Mouse (Mus musculus) thymus, postnatal 14 days (tissue): ENCODE measurements at regions not wholly inside any gene's neighbourhood (a gene's known extent, or its start where the extent isn't known, plus 50 kb on each side); places are given as distances from the start of the nearest gene placed in this dataset.

Experiments
- DNase-seq: peaks from one replicate; pipeline ENCODE4 v3.0.0; 2021

DNA sequence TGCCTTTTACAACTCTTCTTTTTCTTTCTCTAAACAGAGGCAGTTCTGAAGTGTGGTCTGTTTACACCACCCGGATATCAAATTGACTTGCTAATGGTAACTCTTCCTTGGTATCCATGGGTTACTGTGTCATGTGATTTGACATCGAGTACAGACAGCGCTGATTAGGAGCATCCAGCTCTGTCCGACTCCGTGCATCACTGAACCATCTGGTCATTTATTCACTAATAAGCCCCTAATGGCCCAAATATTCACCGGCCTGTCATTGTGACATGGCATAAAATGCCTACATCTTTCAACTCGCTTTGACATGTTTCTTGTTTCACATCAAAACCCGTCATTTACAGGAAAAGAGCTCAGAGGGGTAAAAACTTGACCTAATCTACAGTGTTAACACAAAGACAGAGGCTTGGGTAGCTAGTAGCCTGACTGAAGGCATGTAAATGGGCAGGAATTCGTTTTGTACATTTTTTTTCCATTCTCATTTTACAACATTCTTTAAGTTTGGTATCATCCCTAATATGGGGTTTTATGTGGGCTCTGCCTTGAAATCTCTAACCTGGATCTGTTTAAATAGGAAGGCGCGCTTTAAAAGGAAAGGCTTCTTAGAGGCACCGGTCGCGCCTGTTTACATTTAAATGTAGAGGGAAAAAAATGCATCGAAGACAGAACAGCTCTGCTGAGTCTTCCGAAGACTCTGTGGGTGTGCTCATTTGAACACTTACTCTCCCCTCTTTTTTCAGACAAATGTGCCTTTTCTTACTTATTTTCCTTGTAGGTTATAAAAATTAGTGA lies 257.8 kb upstream of the Atp5g3 start:
- no peak for DNase-seq

DNA sequence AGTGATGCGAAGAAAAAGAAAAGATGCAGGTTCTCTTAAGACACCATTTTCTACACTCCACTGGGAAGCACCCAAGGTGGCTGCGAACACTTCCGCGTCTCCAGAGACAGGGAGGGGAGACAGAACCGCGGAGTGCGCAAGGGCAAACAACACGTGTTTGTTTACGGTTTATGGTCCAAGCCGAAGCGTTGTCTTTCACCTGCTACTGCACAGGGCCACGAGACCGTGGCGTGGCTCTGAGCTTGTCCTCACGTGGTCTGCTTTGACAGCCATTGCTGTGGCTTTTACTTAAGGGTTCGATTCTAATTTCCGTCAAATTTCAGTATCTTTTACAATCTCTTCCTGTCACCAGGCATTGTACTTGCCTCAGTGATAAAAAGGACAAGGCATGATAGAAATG lies 257.2 kb upstream of the Atp5g3 start:
- DNase-seq: no peak

GRCm38 (mm10) chr2:74154062-74154461 lies 242.9 kb upstream of the Atp5g3 start:
- DNase-seq: no peak

DNA sequence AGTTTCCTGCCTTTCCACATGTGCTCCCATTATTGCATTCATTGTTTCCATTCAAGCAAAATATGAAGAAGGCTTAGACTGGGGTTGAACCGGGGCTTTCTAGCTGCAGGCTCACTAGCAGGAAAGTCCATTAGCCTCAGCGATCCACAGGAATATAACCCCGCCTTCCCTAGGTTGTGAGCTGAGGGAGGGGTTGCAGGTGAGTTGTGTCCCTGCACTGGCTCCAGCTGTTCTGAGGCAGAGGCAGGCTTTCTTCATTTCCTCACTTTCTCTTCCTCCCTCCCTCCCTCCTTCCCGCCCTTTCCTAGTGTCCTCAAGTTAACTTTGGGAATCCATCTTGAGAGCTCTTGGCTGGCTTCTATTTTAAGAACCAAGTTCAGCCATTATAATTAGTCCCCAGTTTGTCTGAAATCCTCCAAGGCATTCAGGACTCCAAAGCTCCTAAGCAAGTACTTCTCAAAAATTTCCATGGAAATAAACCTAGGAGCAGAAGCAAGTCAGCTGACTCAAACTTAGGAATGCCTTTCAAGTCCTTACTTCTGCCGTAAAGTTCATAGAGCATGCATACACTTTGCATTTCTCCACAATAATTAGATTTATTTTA lies 242.2 kb upstream of the Atp5g3 start:
- DNase-seq: no peak

- no peak for DNase-seq
These were observed 241.6 kb upstream of the Atp5g3 start for GRCm38 (mm10) chr2:74152534-74153246.

GRCm38 (mm10) chr2:74147193-74147592 lies 236.1 kb upstream of the Atp5g3 start:
- no peak for DNase-seq

- no peak for DNase-seq
These were observed 225.5 kb upstream of the Atp5g3 start for GRCm38 (mm10) chr2:74136624-74137003.

- DNase-seq: no peak
These were observed 225.0 kb upstream of the Atp5g3 start for GRCm38 (mm10) chr2:74135963-74136623.

- no peak for DNase-seq
These were observed 219.0 kb upstream of the Atp5g3 start for GRCm38 (mm10) chr2:74130141-74130588.

DNA sequence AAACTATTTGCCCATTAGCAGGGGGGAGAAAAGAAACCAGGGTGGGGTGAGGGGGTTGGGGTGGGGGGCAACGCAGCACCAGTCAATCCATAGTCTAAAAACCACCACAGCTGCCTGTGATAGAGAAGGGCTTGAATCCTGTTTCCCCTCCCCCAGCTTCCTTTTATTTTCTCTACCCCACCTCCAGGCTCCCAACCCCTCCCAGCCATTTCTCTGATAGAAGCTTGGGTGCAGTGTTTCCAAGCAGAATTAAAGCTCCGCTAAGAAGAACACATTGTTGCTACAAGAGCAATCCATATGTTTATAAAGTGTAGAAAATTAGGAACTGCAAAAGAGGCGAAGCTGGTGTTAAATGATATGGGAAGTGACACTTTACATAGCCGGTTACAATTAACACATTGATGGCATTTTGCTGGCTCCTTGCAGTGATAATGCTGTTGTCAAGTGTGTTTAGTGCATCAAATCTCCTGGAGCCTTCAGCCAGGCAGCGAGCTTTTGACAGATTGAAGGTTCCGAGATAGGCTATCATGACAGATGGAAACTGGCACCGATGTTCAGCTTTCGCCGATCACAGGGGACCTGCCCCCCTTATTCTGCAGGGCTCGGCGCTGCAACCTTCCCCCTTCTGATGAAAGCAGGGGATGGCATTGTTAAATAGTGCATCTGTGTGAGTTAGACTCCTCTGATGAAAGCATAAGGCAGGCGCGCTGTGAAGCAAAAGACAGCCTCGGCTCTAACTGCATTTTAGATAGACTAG lies 217.8 kb upstream of the Atp5g3 start:
- no peak for DNase-seq

DNA sequence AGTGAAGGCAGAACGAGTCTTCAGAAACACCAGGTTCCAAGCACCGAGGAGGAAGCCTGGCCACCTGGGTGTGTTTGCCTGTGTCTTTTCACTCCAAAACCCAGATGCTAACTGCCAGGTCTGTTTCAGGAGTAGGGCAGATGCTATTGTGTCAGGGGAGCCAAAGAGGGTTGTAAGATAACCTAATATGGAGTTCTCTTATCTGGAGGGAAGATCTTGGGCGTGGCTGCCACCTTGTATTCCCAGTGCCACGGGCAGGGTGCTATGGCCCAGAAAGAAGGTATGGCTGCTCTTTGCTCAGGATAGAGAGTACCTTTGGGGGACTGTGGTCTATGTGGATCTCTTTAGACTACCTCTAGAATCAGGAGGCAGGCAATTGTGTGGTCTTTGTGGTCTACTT lies 216.0 kb upstream of the Atp5g3 start:
- DNase-seq: no peak

- no peak for DNase-seq
These were observed 213.1 kb upstream of the Atp5g3 start for GRCm38 (mm10) chr2:74124252-74124651.

DNA sequence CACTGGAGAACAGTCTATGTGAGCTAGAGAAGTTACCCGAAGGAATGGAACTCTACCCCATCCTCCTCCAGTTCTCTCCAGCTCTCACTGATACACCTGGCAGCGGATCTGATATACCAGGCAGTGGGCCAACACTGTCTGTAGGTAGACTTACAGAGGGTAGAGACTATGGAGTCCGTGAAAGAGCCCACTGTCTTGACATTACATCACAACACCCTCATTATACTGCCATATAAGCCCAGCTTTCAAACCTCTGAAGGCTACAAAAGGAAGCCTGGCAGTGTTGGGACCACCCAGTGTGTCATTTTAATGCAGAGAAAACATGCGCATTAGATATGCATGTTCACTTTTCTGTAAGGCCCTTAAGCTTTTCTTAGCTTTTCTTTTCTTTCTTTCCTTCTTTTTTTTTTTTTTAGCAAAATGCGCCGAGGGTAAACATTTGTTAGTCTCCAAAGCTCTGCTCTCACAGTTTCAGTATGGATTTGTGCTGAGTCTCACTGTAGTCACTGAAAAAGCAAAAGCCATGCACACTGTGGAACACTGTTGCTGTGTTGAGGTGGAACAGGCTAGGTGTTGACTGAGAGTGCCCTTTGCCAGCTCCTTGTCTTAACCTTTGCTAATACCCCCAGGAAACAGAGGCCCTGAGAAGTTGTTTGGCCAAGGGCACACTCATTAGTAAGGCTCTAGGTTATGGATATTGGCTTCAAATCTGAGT lies 212.4 kb upstream of the Atp5g3 start:
- no peak for DNase-seq

GRCm38 (mm10) chr2:74122937-74123336 lies 211.8 kb upstream of the Atp5g3 start:
- DNase-seq: no peak

DNA sequence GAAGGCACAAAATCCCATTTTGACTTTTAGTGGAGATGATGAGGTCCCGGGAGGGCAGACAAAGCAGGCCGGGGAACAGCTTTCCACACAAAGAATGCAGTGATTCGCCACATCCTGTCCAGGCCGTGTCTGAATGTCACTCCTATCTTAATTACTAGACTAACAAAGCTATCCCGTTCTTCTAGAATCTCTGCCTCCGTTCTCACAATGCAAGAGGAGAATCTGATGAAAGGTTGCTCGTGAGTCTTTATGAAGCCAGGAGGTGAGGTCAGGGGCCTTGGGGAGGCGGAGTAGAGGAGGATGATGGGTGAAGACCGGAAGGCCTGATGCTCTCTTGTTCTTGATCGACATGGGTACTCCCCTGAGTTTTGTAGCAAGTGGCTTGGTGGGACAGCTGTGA lies 208.9 kb upstream of the Atp5g3 start:
- DNase-seq: no peak

DNA sequence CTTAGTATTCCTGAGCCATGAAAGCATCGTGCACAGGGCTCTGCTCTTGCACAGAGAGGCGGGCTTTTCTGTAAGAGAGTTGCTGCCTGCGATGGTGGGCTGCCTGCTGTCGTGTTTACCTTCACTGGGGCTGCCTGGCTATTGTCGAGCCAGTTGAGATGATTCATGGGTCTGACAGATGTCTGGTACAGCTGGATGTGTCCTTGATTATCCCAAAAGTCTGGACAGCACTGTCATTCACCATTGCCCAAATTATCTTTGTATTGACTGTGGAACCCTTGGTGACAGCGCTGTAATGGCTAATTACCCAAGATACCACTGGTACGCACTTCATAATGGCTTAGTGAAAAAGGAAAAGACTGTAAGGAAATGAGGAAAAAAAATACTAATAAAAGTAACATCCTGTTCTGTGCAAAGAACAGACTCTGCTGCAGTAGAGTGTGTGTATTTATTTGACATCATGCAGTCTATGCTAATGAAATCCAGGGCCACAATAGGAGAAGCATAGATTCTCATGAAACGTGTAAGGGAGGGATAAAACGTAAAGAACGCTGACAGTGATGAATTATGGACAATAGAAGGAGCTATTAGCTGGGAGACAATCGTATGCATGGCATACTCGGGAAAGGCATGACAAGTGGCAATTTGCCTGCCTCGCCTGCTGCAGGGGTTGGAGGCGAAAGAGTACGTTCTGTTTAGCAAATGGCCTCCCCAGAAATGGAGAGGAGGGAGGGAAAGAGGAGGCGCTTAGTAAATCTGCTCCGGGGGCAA lies 208.2 kb upstream of the Atp5g3 start:
- no peak for DNase-seq

DNA sequence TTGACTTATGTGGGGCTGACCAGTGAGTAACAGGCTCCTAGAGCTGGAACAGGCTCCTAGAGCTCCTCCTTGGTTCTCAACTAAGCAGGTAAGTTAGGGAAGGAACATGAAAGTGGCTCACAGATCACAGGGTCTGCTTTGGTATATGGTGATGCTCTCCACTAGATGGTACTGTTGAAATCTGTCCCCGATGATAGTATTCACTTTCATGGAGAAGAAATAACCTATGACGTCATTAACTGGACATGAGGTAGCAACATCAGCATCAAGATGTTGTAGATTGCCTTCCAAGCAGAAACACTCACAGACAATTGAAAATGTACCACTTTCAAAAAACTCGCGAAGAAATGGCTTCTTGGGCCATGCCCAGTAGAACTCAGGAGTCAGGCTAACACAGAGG lies 195.3 kb upstream of the Atp5g3 start:
- no peak for DNase-seq

GRCm38 (mm10) chr2:74099671-74100372 lies 188.7 kb upstream of the Atp5g3 start:
- DNase-seq: no peak

DNA sequence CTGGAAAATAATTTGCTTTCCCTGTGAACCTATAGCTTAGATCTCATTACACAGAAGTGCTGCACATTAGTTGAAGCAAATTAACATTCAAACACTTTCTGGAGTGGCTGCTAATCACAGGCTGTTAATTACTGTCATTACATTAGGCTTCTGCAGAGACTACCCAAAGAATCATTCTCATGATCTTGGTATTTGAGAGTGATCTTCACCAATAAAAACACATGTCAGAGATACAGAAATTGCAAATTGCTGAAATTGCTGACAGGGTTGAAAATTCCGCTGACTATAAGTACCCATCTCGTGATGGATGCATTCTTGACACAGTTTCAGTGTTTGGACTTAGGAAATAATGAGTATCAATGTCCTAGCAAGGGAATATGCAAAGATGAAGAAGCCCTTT lies 185.7 kb upstream of the Atp5g3 start:
- DNase-seq: no peak

GRCm38 (mm10) chr2:74093494-74093893 lies 182.4 kb upstream of the Atp5g3 start:
- DNase-seq: no peak

- DNase-seq: no peak
These were observed 176.2 kb upstream of the Atp5g3 start for GRCm38 (mm10) chr2:74087375-74087774.
